Mouse (Mus musculus) cortical plate, adult 2 months (tissue): ENCODE data around the gene Akap1.
A peak's percentile ranks its signal among the peaks of the same experiment; 100 is the strongest.

ENCODE experiments used
- CTCF ChIP-seq: fragments of 200-500 bp; IDR thresholded peaks from 2 replicates; pipeline ENCODE4 v1.5.1; 2011; ENCODE audit warnings: mild to moderate bottlenecking, control low read depth, low read length; ENCODE audit not compliant: insufficient read depth; ENCODE audit errors: extremely low read depth
- POLR2A ChIP-seq: fragments of 200-500 bp; IDR thresholded peaks from 2 replicates; pipeline ENCODE4 v1.6.1; 2011; ENCODE audit warnings: mild to moderate bottlenecking, low read length, control low read depth; ENCODE audit not compliant: insufficient read depth; ENCODE audit errors: extremely low read depth

GRCm38 (mm10) chr11:88848590-88848989 is 15.8 kb downstream of the Akap1 start:
- TF ChIP-seq POLR2A (no peak), CTCF (peak; percentile 70)
